ENCODE assay signal across 8 mouse cellular contexts in the genomic region with DNA sequence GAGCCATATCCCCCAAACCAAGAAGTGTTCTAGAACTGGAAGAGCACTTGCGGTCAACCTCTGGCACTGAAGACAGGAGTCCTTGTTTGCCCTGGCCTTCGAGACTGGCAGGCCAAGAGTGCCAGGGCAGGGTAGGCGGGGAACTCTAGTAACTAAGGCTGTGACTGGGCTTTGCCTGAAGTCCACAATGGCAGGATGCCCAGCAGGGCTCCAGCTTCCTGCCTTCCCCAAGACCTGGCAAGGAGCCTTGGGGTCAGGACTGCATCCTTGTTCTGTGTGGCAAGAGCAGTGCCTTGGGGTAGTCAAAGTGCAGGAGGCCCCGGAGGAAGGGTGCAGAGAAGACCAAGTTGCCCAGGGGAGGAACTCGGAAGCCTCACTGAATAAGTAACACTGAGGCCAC. TPM values are rescaled to one million over a fixed set of nuclear protein-coding genes. Genes with fewer than 3 reads are reported as not detected.
DNase-seq lines count a peak whose midpoint lies in the region; ATAC-seq and TF ChIP-seq lines count a peak whose summit lies in the region.

No protein-coding gene starts in this region.

- H3K4me1 ChIP-seq in cerebellum, adult 2 months (ENCODE audit: control insufficient read depth, insufficient read depth, low read length), result peaks cover 13% of the 10 kb centered on the region

- H3K27ac ChIP-seq in cerebellum, adult 2 months (ENCODE audit: insufficient read depth, low read length), result no peak overlapping the region

- TF ChIP-seq CTCF in cerebellum, adult 2 months (IDR thresholded peaks at IDR 0.05; ENCODE audit: borderline replicate concordance, insufficient read depth, low read depth, low read length), result no peak

- no peak for TF ChIP-seq POLR2A in cerebellum, adult 2 months (IDR thresholded peaks at IDR 0.05; ENCODE audit: borderline replicate concordance, insufficient read depth, low read length)

- no peaks in the 10 kb centered on the region for H3K27me3 ChIP-seq in cerebellum, adult 2 months (ENCODE audit: control insufficient read depth, insufficient read depth, low read length)

- no peak overlapping the region for H3K4me3 ChIP-seq in cerebellum, adult 2 months (replicated peaks; ENCODE audit: insufficient read depth, low read depth, low read length)

- WGBS in cerebellum, adult 2 months, result 32% methylated on average over 5 of the region's 5 CpGs

- no peak for ATAC-seq in megakaryocyte-erythroid progenitor cell, adult 5-6 weeks (replicated peaks; ENCODE audit: low FRiP score, low TSS enrichment, poor library complexity, severe bottlenecking)

- DNase-seq in cerebellum, adult 2 months, result peak; percentile 48 to 61
- no peak for DNase-seq in cerebellum, adult 9-10 months
- peak; percentile 88 for DNase-seq in adrenal gland, postnatal 10 days
- peak; percentile 79 for DNase-seq in gastrocnemius, postnatal 25 days
- peak; percentile 53 to 80 for DNase-seq in layer of hippocampus, postnatal 14 days (ENCODE audit: low spot score in 2 of 2)
- DNase-seq in ovary, postnatal 36 days (ENCODE audit: low spot score), result peak; percentile 74
- no peak for DNase-seq in spleen, postnatal 4 days (ENCODE audit: low spot score in 2 of 2)

RNA-seq across cellular contexts. Expression of a gene that starts 8.0 kb away (rescaled TPM):
- polyA plus RNA-seq in cerebellum, adult 2 months (2012; rRNA removed), result 5.4 and 5.7 TPM in 2 replicates
- 1 to 10 TPM; 4.6 to 5.2 TPM for total RNA-seq in adrenal gland, postnatal 10 days (2021)
- 1 to 10 TPM; 5.1 to 8.4 TPM for total RNA-seq in gastrocnemius, postnatal 25 days (2021)
- 10 to 100 TPM; 23.8 to 24.0 TPM for total RNA-seq in layer of hippocampus, postnatal 14 days (2021)
- 0.35 TPM in 1 of 2 replicates, not detected in the other for total RNA-seq in megakaryocyte-erythroid progenitor cell, adult 5-6 weeks (2014; fragmentation: Nextera tagmentation)
- total RNA-seq in megakaryocyte-erythroid progenitor cell, adult 5-6 weeks (2017), result not detected in 2 replicates

RNA-seq across cellular contexts. Expression of a gene that starts 8.1 kb away (rescaled TPM):
- polyA plus RNA-seq in cerebellum, adult 2 months (2012; rRNA removed), result 0.29 and 0.36 TPM in 2 replicates
- total RNA-seq in adrenal gland, postnatal 10 days (2021), result under 1 TPM; 0.55 to 0.63 TPM
- under 1 TPM; 0.13 TPM for total RNA-seq in gastrocnemius, postnatal 25 days (2021)
- under 1 TPM; 0.24 to 0.81 TPM for total RNA-seq in layer of hippocampus, postnatal 14 days (2021)
- total RNA-seq in megakaryocyte-erythroid progenitor cell, adult 5-6 weeks (2014; fragmentation: Nextera tagmentation), result not detected in 2 replicates
- total RNA-seq in megakaryocyte-erythroid progenitor cell, adult 5-6 weeks (2017), result 0.56 TPM in 1 of 2 replicates, not detected in the other

RNA-seq across cellular contexts. Expression of a gene that starts 11.4 kb away (rescaled TPM):
- polyA plus RNA-seq in cerebellum, adult 2 months (2012; rRNA removed), result 27.3 and 28.5 TPM in 2 replicates
- total RNA-seq in adrenal gland, postnatal 10 days (2021), result 1 to 10 TPM; 3.7 to 4.6 TPM
- 10 to 100 TPM; 13.0 to 14.2 TPM for total RNA-seq in gastrocnemius, postnatal 25 days (2021)
- total RNA-seq in layer of hippocampus, postnatal 14 days (2021), result 10 to 100 TPM; 21.9 to 22.3 TPM
- total RNA-seq in megakaryocyte-erythroid progenitor cell, adult 5-6 weeks (2014; fragmentation: Nextera tagmentation), result 0.35 TPM in 1 of 2 replicates, not detected in the other
- total RNA-seq in megakaryocyte-erythroid progenitor cell, adult 5-6 weeks (2017), result 0.09 TPM in 1 of 2 replicates, not detected in the other

RNA-seq across cellular contexts. Expression of a gene that starts 28.9 kb away (rescaled TPM):
- polyA plus RNA-seq in cerebellum, adult 2 months (2012; rRNA removed), result 28.0 and 31.7 TPM in 2 replicates
- 100 to 1,000 TPM in 1 of 2 experiments, 10 to 100 TPM in 1; 91.7 to 108 TPM for total RNA-seq in adrenal gland, postnatal 10 days (2021)
- total RNA-seq in gastrocnemius, postnatal 25 days (2021), result 10 to 100 TPM; 11.6 to 22.6 TPM
- 10 to 100 TPM; 17.6 to 20.3 TPM for total RNA-seq in layer of hippocampus, postnatal 14 days (2021)
- 4.0 and 6.7 TPM in 2 replicates for total RNA-seq in megakaryocyte-erythroid progenitor cell, adult 5-6 weeks (2014; fragmentation: Nextera tagmentation)
- total RNA-seq in megakaryocyte-erythroid progenitor cell, adult 5-6 weeks (2017), result 4.4 and 5.9 TPM in 2 replicates

RNA-seq across cellular contexts. Expression of a gene that starts 39.3 kb away (rescaled TPM):
- polyA plus RNA-seq in cerebellum, adult 2 months (2012; rRNA removed), result 71.3 and 81.7 TPM in 2 replicates
- 1 to 10 TPM; 1.9 to 2.4 TPM for total RNA-seq in adrenal gland, postnatal 10 days (2021)
- under 1 TPM; 0.46 TPM for total RNA-seq in gastrocnemius, postnatal 25 days (2021)
- total RNA-seq in layer of hippocampus, postnatal 14 days (2021), result 10 to 100 TPM; 82.8 to 89.6 TPM
- total RNA-seq in megakaryocyte-erythroid progenitor cell, adult 5-6 weeks (2014; fragmentation: Nextera tagmentation), result 0.17 TPM in 1 of 2 replicates, not detected in the other
- total RNA-seq in megakaryocyte-erythroid progenitor cell, adult 5-6 weeks (2017), result not detected in 2 replicates

Comparison
In these comparisons a context has a peak if more than half of its experiments do, and no peak if none do; other contexts are left out.
1. DNase-seq: peak in cerebellum, adult 2 months (2 of 2), adrenal gland, postnatal 10 days (single experiment), gastrocnemius, postnatal 25 days (single experiment), layer of hippocampus, postnatal 14 days (2 of 2) and ovary, postnatal 36 days (single experiment); none in cerebellum, adult 9-10 months (single experiment) and spleen, postnatal 4 days (0 of 2).
2. RNA of a gene that starts 8.0 kb away (total RNA-seq): 23.8 to 24.0 TPM in layer of hippocampus, postnatal 14 days, 5.1 to 8.4 TPM in gastrocnemius, postnatal 25 days and 4.6 to 5.2 TPM in adrenal gland, postnatal 10 days; 0.35 TPM in megakaryocyte-erythroid progenitor cell, adult 5-6 weeks; every median in the first group is over 4 times any median in the second.